Mouse (Mus musculus) bone marrow macrophage, adult 2 months (primary cell): ENCODE results near the gene Prkcg. TPM values are rescaled to one million over a fixed set of nuclear protein-coding genes. Genes with fewer than 3 reads are reported as not detected.
A peak's percentile ranks its signal among the peaks of the same experiment; 100 is the strongest.
"Not testable (repeated sequence)": the region's sequence is repeated elsewhere in the genome, so short reads cannot be mapped to it uniquely, and the experiment has no call there.

Experiments used
- H3K27ac ChIP-seq: 2 replicates; pipeline ENCODE4 v1.5.1; 2012; ENCODE audit warnings: low read depth, low read length; ENCODE audit not compliant: insufficient read depth
- H3K4me1 ChIP-seq: 2 replicates; pipeline ENCODE4 v1.6.1; 2012; ENCODE audit warnings: low read length; ENCODE audit not compliant: control insufficient read depth, insufficient read depth
- H3K4me3 ChIP-seq: 2 replicates; pipeline ENCODE4 v1.5.1; 2012; ENCODE audit warnings: mild to moderate bottlenecking, low read length, moderate library complexity; ENCODE audit not compliant: insufficient read depth
- CTCF ChIP-seq: IDR thresholded peaks from 2 replicates; pipeline ENCODE4 v1.5.1; 2012; ENCODE audit warnings: low read depth, mild to moderate bottlenecking, low read length, moderate library complexity
- POLR2A ChIP-seq: IDR thresholded peaks from 2 replicates; pipeline ENCODE4 v1.6.1; 2012; ENCODE audit warnings: mild to moderate bottlenecking, low read depth, low read length, borderline replicate concordance
- polyA plus RNA-seq: library from polyadenylated mRNA; stranded (reverse); fragments of >200 nt; gene quantifications from 2 replicates; pipeline ENCODE4 v1.2.4, GENCODE M21; 2012; ENCODE audit not compliant: missing spikeins, insufficient read depth, insufficient read length

The Prkcg gene
- polyA plus RNA-seq, 1 experiment = 1.6 TPM

- H3K4me1 ChIP-seq = peaks cover 32% of the 10 kb centered on the region
- H3K27ac ChIP-seq = no peak overlapping the region
- no peak overlapping the region for H3K4me3 ChIP-seq
- no peak for TF ChIP-seq CTCF
- TF ChIP-seq POLR2A = no peak
These were observed 16.8 kb upstream of the Prkcg start for GRCm38 (mm10) chr7:3272206-3272605.

- Histone ChIP-seq H3K27ac (peak overlapping the region; percentile 65), H3K4me1 (peaks cover 26% of the 10 kb centered on the region), H3K4me3 (peak overlapping the region; percentile 24)
- TF ChIP-seq CTCF (no peak), POLR2A (no peak)
These were observed 13.4 kb upstream of the Prkcg start for GRCm38 (mm10) chr7:3275455-3276170.

GRCm38 (mm10) chr7:3276781-3277180, 12.2 kb upstream of the Prkcg start:
- peaks cover 35% of the 10 kb centered on the region for H3K4me1 ChIP-seq
- H3K27ac ChIP-seq, H3K4me3 ChIP-seq: not testable (repeated sequence)

GRCm38 (mm10) chr7:3280080-3280653, 8.8 kb upstream of the Prkcg start:
- peaks cover 29% of the 10 kb centered on the region for H3K4me1 ChIP-seq
- no peak overlapping the region for H3K27ac ChIP-seq
- no peak overlapping the region for H3K4me3 ChIP-seq
- no peak for TF ChIP-seq CTCF
- no peak for TF ChIP-seq POLR2A

GRCm38 (mm10) chr7:3280654-3281153, 8.3 kb upstream of the Prkcg start:
- H3K4me1 ChIP-seq = peaks cover 26% of the 10 kb centered on the region
- no peak overlapping the region for H3K4me3 ChIP-seq
- H3K27ac ChIP-seq = no peak overlapping the region; the same call in 1 of the 2 replicates
- TF ChIP-seq POLR2A = no peak
- no peak for TF ChIP-seq CTCF

- TF ChIP-seq CTCF (no peak), POLR2A (no peak)
These were observed 7.2 kb upstream of the Prkcg start for GRCm38 (mm10) chr7:3281741-3282140.

GRCm38 (mm10) chr7:3283081-3283875, 5.7 kb upstream of the Prkcg start:
- TF ChIP-seq POLR2A = no peak
- TF ChIP-seq CTCF = no peak
- no peak overlapping the region for H3K27ac ChIP-seq

More at GRCm38 (mm10) chr7:3281741-3282140, 7.2 kb upstream of the Prkcg start:
- H3K27ac ChIP-seq = no peak overlapping the region
- H3K4me3 ChIP-seq = no peak overlapping the region
- H3K4me1 ChIP-seq = peaks cover 30% of the 10 kb centered on the region

GRCm38 (mm10) chr7:3284604-3285003, 4.4 kb upstream of the Prkcg start:
- Histone ChIP-seq H3K27ac (no peak overlapping the region), H3K4me3 (no peak overlapping the region), H3K4me1 (peaks cover 35% of the 10 kb centered on the region)
- TF ChIP-seq CTCF = no peak
- TF ChIP-seq POLR2A = no peak

More at GRCm38 (mm10) chr7:3283081-3283875, 5.7 kb upstream of the Prkcg start:
- Histone ChIP-seq H3K4me1 (peaks cover 31% of the 10 kb centered on the region), H3K4me3 (no peak overlapping the region)

GRCm38 (mm10) chr7:3286036-3286435, 2.9 kb upstream of the Prkcg start:
- TF ChIP-seq POLR2A = no peak
- TF ChIP-seq CTCF = no peak
- Histone ChIP-seq H3K27ac (no peak overlapping the region), H3K4me3 (no peak overlapping the region), H3K4me1 (peaks cover 31% of the 10 kb centered on the region)
